Mouse (Mus musculus) T-helper 17 cell (primary cell): ENCODE results near the gene Morn5.

Source experiments
- in situ Hi-C, 2 experiments: fragments of 300-600 bp; cut with MboI, MseI; formaldehyde crosslinking; loops; 1 replicate in 1 of 2; 2 replicates in 1 of 2; pipeline ENCODE4 v1.15.1; 2025; ENCODE audit warnings: high pct_unique_total_duplicates in 2 of 2

Gene Morn5

DNA sequence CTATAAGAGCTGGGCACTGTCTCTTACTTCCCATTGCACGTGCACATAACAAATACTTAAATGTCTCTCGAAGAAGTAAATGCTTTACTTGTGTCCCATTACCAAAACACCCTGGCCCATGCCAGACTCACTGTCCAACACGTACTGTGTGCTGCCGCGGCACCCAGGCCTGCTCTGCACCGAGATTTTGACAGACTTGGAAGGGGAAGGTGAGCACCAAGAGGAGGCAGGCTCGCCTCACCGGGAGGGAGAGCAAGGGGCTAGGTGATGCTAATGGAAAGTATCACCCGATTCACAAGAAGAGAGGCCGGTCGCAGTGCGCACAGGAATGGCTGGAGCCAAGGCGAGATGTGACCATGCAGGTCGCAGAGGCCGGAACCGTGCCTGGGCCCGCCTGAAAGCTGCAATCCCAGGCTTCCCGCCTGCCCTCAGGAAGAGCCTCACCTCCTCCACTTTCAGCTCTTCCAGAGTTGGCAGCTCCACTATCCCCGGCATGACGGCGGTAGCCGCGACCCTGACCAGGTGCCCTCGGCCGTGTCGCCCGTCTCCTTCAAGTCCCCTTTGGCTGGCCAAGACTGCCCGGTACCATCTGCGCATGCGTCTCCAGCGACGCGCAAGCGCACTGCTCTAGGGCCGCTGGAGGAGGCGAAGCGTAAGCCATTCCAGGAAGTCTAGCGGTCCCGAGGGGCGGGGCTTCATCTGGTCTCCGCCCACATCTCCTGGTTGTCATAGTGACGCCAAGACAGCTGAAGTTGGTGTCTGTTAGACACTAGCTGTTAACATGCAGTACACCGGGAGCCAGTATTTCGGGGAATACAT, at the start of gene Morn5, which contains the start of gene Ndufa8:
Gene Morn5, plus strand, starts transcription at position 711 of the 819 bp plus-strand sequence.
Gene Ndufa8, minus strand, starts transcription at position 659 of the 819 bp plus-strand sequence.
- in situ Hi-C loops: loop anchor here in 1 of 2 experiments (5.0 kb wide), 1 partner anchor 72 kb away; the partner anchor contains the start of gene Ttll11

GRCm38 (mm10) chr2:36000390-36000789, 48.9 kb upstream of the Morn5 start:
- in situ Hi-C loops: loop anchor here (10.0 to 25.0 kb wide), 2 partner anchors 1354 to 1362 kb away; partner anchors contain the start of gene Pdcl (in 2 of the 2)

DNA sequence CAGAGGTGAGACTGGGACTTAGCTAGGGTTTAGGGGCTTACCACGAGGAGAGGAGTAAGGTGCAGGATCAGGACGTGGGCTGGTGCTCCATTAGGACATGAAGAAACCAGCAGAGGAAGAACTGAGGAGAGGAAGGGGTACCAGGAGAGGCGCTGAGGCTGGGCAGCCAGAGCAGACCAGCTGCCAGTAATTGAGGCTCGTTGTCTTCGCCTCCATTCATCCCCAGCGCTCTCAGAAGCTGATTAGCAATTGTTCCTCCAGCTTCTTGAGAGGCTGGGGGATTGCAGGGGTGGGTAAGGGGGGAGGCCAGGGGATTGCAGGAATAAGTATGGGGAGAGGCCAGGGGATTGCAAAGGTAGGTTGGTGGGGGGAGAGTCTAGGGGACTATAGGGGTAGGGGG, 47.1 kb upstream of the Morn5 start:
- in situ Hi-C loops: loop anchor here (10.0 to 25.0 kb wide), 2 partner anchors 1353 to 1360 kb away; partner anchors contain the start of gene Pdcl (in 2 of the 2)

DNA sequence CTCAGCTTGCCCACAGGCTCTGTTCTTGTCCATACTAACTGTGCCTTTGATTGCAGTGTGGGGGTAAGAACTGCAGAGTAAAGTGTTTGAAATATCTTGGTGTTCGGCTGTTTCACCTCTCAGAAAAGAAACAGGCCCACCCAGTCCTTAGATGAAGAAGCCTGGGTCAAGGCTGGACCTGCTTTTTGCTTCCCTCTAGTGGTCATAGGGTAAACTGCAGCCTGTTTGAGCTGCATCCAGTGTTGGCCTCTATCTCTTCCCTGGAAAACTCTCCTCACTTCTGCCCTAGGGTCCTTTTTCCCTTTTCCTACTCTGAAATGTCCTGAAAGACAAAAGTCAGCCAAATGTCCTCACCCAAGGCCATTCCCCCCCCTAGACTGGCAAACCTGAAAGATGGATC, 41.2 kb upstream of the Morn5 start:
- in situ Hi-C loops: loop anchor here (5.0 to 25.0 kb wide), 3 partner anchors 204 to 1354 kb away; partner anchors contain the start of gene Pdcl (in 2 of the 2)

GRCm38 (mm10) chr2:36009386-36009785, 39.9 kb upstream of the Morn5 start:
- in situ Hi-C loops: loop anchor here (5.0 to 25.0 kb wide), 3 partner anchors 203 to 1353 kb away; partner anchors contain the start of gene Pdcl (in 2 of the 2)

GRCm38 (mm10) chr2:36010579-36010978, 38.7 kb upstream of the Morn5 start:
- in situ Hi-C loops: loop anchor here in 1 of 2 experiments (25.0 kb wide), 1 partner anchor 1352 kb away; the partner anchor contains the start of gene Pdcl

DNA sequence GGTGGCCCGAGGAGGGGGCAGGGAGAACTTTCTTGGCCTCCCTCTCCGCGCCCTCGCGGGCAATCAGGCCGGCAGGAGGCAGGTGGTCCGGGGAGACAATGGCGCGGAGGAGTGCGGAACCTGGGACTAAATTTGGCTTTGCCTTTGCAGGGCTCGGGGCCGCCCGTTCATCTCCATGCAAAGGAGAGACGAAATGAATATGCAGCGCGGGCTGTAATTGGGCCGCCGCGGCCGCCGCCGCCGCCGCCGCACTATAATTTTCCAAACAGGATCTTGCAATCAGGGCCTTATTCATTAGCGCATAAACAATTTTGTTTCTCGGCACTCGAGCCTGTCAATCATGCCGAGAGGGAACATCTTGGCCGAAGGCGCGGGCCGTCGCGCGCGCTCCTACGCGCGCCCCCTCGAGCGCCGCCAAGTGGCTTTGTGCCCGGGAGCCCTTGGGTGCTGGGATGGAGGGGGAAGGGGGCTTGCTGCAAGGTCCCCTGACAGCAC, 37.9 kb upstream of the Morn5 start:
- in situ Hi-C loops: loop anchor here in 1 of 2 experiments (25.0 kb wide), 1 partner anchor 1351 kb away; the partner anchor contains the start of gene Pdcl

GRCm38 (mm10) chr2:36013010-36013409, 36.2 kb upstream of the Morn5 start:
- in situ Hi-C loops: loop anchor here in 1 of 2 experiments (25.0 kb wide), 1 partner anchor 1349 kb away; the partner anchor contains the start of gene Pdcl

GRCm38 (mm10) chr2:36021385-36022159, 27.7 kb upstream of the Morn5 start:
- in situ Hi-C loops: loop anchor here in 1 of 2 experiments (25.0 kb wide), 1 partner anchor 1341 kb away; the partner anchor contains the start of gene Pdcl

DNA sequence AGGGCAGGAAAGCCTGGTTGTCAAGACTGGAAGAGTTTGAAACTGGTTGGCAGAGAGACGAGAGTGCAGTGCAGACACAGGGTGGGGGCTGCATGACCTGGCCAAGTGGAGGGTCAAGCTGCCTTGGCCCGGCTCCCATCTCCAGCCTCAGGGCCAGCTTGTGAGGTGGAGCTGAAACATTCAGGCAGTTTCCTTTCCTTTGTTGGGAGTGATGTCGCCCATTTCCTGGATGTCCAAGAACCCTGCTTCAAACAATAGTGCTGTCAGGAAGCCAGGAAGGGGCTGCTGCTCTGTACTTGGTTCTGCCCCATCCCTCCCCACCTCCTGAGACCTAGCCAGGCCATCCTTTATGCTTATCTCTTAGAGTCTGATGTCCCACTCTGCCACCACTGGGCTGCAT, 26.0 kb upstream of the Morn5 start:
- in situ Hi-C loops: loop anchor here in 1 of 2 experiments (25.0 kb wide), 1 partner anchor 1339 kb away; the partner anchor contains the start of gene Pdcl

- in situ Hi-C loops: no loop called here
These were observed 16.4 kb upstream of the Morn5 start for GRCm38 (mm10) chr2:36032884-36033283.

DNA sequence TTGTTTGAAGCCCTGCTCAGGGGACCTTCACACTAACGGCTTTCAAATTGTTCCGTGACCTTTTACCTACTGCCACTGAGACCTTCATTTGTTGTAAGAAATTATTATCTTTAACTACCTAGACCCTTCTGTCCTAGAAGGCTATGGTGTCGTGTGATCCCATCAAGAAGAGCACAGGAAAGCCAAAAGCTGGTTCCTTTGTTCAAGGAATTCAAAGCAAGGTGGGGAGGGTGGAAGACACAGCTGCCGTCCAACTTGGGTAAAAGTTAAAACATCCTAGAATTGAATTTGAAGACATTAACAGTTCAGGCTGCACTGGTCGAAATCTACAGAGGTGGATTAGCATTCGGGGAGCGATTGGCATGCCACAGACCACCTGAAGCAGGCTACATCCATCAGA, 15.3 kb upstream of the Morn5 start:
- in situ Hi-C loops: no loop called here

- in situ Hi-C loops: no loop called here
These were observed 14.4 kb upstream of the Morn5 start for GRCm38 (mm10) chr2:36034898-36035297.

GRCm38 (mm10) chr2:36035413-36036081, 13.7 kb upstream of the Morn5 start:
- in situ Hi-C loops: no loop called here

DNA sequence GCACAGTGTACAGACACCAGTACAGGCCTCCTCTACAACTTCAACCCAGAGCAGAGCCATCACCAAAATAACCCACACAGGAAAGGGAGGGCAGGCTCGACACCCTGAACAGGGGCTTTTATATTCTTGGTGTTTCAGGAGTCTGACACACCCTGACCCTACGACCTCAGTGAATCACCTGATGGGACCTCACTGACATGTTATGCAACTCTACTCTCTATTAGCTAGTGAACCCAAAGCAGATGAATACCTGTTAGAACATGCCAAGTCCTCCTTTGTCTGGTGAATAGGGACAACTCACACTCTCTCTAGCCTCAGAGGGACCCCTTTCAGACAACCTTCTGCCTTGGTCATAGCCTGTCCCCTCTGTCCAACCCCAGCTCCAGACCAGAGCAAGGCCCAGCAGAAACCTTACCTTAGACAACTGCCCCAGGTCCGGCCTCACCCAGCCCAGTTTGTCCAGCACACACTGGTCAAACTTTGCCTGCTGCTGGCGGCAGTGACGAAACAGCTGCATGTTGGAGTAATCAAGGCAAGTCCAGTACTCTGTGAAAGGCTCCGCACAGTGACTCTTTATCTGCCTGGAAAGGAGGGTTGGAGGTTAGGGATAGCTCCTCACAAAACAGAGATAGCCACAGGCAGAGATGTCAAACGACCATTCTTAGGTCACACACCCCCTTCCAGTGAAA, 9.8 kb upstream of the Morn5 start:
- in situ Hi-C loops: no loop called here

DNA sequence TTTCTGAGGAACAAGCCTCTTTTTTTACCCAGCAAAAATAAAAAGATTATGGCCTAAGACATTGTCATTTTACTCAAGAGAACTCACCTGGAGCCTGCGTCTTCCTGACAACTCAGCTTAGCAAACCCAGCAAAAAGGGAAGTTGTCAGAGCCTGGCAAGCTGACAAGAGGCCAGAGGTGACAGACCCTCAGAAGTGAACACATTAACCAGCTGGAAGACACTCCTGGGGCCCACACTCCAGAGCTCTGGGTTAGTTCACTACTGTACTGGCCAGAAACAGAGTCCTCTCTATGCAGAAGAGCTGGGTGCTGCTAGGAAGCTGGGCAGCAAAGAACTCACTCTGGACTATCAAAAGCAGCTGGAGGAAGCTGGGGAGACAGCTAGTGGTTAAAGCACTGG, 8.4 kb upstream of the Morn5 start:
- in situ Hi-C loops: no loop called here

DNA sequence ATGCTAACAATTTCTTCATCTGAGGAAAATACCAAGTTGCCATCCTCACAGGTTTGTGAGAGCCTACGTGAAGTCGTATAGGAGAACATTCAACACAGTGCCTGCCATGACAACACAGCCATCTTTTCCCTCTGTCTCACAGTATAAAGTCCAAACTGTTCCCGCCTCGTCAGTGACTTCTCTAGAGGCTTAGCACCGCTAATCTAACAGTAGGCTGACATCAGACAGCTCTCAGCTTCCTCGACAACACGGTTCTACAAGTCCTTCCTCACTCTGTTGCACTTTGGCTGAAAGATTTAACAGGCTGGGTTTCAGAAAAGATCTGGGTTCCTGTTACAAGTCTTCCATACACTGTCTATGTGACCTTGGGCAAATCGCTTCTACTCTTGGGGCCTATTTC, 1.1 kb upstream of the Morn5 start:
- in situ Hi-C loops: loop anchor here in 1 of 2 experiments (5.0 kb wide), 1 partner anchor 71 kb away; the partner anchor contains the start of gene Ttll11

GRCm38 (mm10) chr2:36049567-36049954, 303 bp downstream of the Morn5 start:
- in situ Hi-C loops: loop anchor here in 1 of 2 experiments (5.0 kb wide), 1 partner anchor 72 kb away; the partner anchor contains the start of gene Ttll11

DNA sequence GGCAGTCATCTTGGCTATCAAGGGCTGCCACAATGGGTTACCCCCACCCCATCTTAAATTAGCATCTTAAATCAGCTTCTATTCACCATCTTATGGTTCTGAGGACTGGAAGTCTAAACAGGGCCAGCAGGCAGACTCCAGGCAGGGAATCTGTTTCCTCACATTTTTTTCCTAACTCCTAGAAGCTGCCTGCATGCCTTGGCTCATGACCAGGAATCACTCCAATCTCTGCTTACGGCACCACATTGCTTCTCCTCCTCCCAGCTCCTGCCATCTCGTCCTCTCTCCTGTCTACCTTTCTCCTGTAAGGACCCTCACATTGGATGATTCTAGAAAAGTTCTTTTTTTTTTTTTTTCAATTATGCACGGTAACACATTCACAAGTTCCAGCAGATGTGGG, 4.0 kb downstream of the Morn5 start:
- in situ Hi-C loops: no loop called here

GRCm38 (mm10) chr2:36056248-36056647, 7.0 kb downstream of the Morn5 start:
- in situ Hi-C loops: no loop called here
